Mouse (Mus musculus) ES-Bruce4 (cell line): ENCODE measurements around the gene Igf1. TPM values are rescaled to one million over a fixed set of nuclear protein-coding genes. Genes with fewer than 3 reads are reported as not detected.
A peak's percentile ranks its signal among the peaks of the same experiment; 100 is the strongest.

ENCODE experiments used
- H3K27ac ChIP-seq: 2 replicates; pipeline ENCODE4 v1.5.1; 2012; ENCODE audit warnings: low read length, inconsistent platforms; ENCODE audit not compliant: insufficient read depth
- H3K27me3 ChIP-seq: 2 replicates; pipeline ENCODE4 v1.6.1; 2012; ENCODE audit warnings: mild to moderate bottlenecking, low read length, inconsistent platforms; ENCODE audit not compliant: control insufficient read depth, poor library complexity, insufficient read depth, severe bottlenecking
- H3K36me3 ChIP-seq: 2 replicates; pipeline ENCODE4 v1.6.1; 2012; ENCODE audit warnings: inconsistent platforms, mild to moderate bottlenecking, low read length, moderate library complexity; ENCODE audit not compliant: control insufficient read depth, poor library complexity, insufficient read depth, severe bottlenecking
- H3K4me1 ChIP-seq: one replicate; pipeline ENCODE4 v1.8.1; 2011; ENCODE audit warnings: low read length; ENCODE audit not compliant: control insufficient read depth, insufficient read depth
- H3K4me3 ChIP-seq: 2 replicates; pipeline ENCODE4 v1.5.1; 2011; ENCODE audit warnings: low read depth, mild to moderate bottlenecking, low read length
- H3K9ac ChIP-seq: 2 replicates; pipeline ENCODE4 v1.6.1; 2012; ENCODE audit warnings: low read depth, mild to moderate bottlenecking, inconsistent platforms; ENCODE audit not compliant: poor library complexity, severe bottlenecking
- H3K9me3 ChIP-seq: replicated peaks from 2 replicates; pipeline ENCODE4 v1.6.1; 2012; ENCODE audit warnings: mild to moderate bottlenecking, low read length, inconsistent platforms; ENCODE audit not compliant: control insufficient read depth, poor library complexity, insufficient read depth, severe bottlenecking
- CTCF ChIP-seq: IDR thresholded peaks from one replicate; pipeline ENCODE4 v1.8.1; 2011; ENCODE audit warnings: low read depth, low read length
- EP300 ChIP-seq: IDR thresholded peaks from 2 replicates; pipeline ENCODE4 v1.6.1; 2011; ENCODE audit warnings: low read depth, low read length; ENCODE audit not compliant: insufficient read depth
- POLR2A ChIP-seq: IDR thresholded peaks from one replicate; pipeline ENCODE4 v1.8.1; 2011; ENCODE audit warnings: low read length; ENCODE audit not compliant: insufficient read depth
- polyA plus RNA-seq: library from polyadenylated mRNA; stranded (reverse); fragments of >200 nt; gene quantifications from 2 replicates; pipeline ENCODE4 v1.2.4, GENCODE M21; 2011; ENCODE audit warnings: low read depth; ENCODE audit not compliant: missing spikeins, insufficient read depth, insufficient read length

Gene Igf1
- polyA plus RNA-seq, 1 experiment, result 0.58 TPM

DNA sequence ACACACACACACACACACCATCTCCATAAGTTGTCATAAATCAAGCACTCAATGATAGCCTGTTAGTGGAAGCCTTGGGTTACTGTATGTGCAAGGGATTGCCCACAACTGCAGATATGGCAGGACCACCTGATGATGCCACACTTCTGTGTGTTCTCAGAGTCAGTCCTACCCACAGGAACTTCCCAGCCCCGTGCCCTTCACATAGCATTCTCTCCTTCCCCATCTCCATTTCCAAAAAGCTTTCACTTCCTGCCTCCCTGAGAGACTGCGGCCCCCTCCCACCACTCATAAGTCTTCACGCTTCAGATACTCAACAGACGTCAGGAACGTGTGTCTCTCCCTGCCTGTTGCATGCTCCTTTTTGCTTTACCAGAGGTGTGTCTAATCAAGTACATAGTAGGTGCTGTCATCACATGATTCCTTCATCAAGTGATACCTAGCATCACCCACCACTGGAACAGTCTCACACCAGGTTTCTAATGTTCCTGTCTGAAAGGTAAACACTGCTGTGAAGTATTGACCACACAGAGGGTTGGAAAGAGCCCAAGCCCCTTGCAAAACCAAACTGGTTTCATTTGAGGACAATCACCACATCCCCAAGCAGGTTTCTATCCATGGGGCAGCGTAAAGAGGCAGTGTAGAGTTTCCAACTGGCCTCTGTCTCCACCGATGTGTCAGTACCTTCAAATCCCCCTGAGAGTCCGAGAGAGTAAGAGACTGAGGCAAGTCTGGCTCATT, 680 bp upstream of the Igf1 start:
- Histone ChIP-seq H3K4me1 (no peaks in the 10 kb centered on the region), H3K36me3 (no peaks in the 10 kb centered on the region), H3K9me3 (no peaks in the 10 kb centered on the region), H3K9ac (no peak overlapping the region), H3K27ac (no peak overlapping the region), H3K27me3 (no peaks in the 10 kb centered on the region; the same call in 1 of the 2 replicates), H3K4me3 (no peak overlapping the region)
- TF ChIP-seq POLR2A (no peak), EP300 (no peak), CTCF (no peak)

DNA sequence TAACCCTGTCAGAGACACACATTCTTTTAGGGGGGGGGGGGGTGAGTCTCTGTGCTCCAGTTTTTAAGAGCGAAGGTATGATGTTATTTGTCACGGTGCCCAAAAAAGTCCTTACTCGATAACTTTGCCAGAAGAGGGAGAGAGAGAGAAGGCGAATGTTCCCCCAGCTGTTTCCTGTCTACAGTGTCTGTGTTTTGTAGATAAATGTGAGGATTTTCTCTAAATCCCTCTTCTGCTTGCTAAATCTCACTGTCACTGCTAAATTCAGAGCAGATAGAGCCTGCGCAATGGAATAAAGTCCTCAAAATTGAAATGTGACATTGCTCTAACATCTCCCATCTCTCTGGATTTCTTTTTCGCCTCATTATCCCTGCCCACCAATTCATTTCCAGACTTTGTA, 874 bp downstream of the Igf1 start:
- Histone ChIP-seq H3K27ac (no peak overlapping the region), H3K4me1 (no peaks in the 10 kb centered on the region), H3K9ac (no peak overlapping the region), H3K36me3 (no peaks in the 10 kb centered on the region), H3K27me3 (no peaks in the 10 kb centered on the region; the same call in 1 of the 2 replicates), H3K9me3 (no peaks in the 10 kb centered on the region), H3K4me3 (no peak overlapping the region)
- TF ChIP-seq POLR2A, result no peak
- no peak for TF ChIP-seq EP300

DNA sequence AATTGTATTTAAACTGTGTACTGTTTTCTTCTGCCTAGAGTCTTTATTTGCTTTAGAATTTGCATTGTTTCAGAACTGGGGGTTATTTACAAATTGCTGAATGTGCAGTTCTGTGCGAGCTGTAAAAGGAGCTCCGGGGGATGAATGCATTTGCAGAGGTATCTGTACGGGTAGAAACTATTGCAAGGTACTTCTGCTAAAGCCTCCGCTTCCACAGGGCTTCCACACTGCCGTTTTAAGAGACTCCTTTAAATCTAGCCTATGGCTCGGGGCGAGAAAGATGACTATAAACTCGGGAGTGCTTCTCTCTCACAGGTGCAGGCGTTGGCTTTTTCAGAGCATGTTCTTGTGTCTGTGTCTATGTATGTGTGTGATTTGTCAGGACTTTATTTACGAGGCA, 1.4 kb downstream of the Igf1 start:
- no peaks in the 10 kb centered on the region; the same call in 1 of the 2 replicates for H3K27me3 ChIP-seq
- H3K9ac ChIP-seq, result no peak overlapping the region
- no peak overlapping the region for H3K27ac ChIP-seq
- no peaks in the 10 kb centered on the region for H3K9me3 ChIP-seq
- no peaks in the 10 kb centered on the region for H3K36me3 ChIP-seq
- H3K4me3 ChIP-seq, result no peak overlapping the region
- no peaks in the 10 kb centered on the region for H3K4me1 ChIP-seq
- TF ChIP-seq EP300 (no peak), CTCF (no peak), POLR2A (no peak)

DNA sequence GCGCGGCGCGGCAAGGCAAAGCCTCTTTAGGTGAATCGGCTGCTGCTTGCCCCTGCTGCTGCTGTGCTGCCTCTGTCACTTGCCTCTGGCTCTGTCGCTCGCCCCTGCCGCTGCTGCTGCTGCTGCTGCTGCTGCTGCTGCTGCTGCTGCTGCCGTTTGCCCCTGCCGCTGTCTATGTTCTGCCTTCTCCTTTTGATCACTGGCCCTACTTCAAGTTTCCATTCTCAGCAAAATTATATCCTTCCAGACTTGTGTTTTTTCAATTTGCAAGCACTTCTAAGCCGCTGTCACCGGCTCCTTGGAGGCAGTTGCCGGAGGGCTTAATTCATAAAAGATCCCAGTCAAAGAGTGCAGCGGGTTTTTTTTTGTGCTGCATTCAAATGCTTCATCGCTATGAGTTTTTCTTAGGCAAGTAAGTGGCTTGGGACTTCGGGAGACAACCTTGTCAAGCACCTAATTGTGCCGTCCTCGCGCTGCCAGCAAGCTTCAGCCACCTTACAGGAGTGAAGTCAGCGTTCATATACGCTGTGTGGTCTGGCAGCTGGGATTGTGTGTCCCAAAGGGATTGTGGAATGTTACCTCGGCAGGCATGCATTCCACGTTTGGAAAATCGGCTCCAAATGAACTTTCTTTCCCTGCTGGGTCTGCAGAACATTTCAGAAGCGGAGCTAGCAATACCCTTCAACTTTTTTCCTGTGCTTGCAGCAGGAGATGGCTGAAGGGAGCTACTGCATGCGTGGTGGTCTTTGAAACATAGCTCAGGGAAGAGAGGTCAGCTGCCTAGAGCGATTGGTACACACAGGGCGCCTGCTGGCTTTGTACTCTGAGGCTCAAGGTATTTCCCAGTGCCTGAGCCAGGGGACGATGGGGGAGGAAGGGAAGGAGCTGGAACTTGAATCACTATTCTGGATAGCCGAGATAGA, 2.4 kb downstream of the Igf1 start:
- Histone ChIP-seq H3K4me3 (peak overlapping the region; percentile 27; the same call in 1 of the 2 replicates), H3K27ac (no peak overlapping the region), H3K9me3 (no peaks in the 10 kb centered on the region), H3K4me1 (no peaks in the 10 kb centered on the region), H3K36me3 (no peaks in the 10 kb centered on the region), H3K27me3 (no peaks in the 10 kb centered on the region; the same call in 1 of the 2 replicates), H3K9ac (no peak overlapping the region)
- no peak for TF ChIP-seq POLR2A
- peak; percentile 50; the same call in 1 of the 2 replicates for TF ChIP-seq EP300
- TF ChIP-seq CTCF, result no peak

DNA sequence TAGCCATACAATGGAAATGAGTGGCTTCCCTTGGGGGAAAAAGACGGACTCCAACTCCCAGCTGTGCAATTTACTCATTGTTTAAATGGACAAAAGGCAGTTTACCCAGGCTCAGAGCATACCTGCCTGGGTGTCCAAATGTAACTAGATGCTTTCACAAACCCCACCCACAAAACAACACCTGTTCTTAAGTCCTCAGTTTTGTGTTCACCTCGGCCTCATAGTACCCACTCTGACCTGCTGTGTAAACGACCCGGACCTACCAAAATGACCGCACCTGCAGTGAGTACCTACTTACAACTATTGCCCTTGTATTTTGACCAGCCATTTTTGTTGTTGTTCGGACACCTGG, 3.0 kb downstream of the Igf1 start:
- Histone ChIP-seq H3K4me1 (no peaks in the 10 kb centered on the region), H3K27me3 (no peaks in the 10 kb centered on the region; the same call in 1 of the 2 replicates), H3K27ac (no peak overlapping the region), H3K36me3 (no peaks in the 10 kb centered on the region), H3K9ac (no peak overlapping the region), H3K4me3 (no peak overlapping the region), H3K9me3 (no peaks in the 10 kb centered on the region)
- no peak for TF ChIP-seq POLR2A
- TF ChIP-seq EP300, result no peak
- no peak for TF ChIP-seq CTCF
